In the genomic region with DNA sequence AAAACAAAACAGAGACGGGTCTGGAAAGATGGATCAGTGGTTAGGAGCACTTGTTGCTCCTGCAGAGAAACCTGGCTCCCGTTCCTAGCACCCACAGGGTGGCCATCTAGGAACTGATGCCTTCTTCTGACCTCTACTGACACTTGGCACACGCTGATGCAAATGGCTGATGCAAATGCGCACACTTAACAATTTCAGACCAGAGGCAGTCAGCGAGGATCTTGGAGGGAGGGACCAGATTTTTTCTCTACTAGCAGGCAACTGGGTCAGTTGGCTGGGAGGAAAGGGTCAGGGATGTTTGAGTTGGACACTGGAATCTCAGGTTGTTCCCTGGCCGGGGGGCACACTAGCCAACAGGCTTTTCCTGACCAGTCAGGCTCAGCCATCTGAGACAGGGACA, we compare ENCODE assay signal across 8 mouse cellular contexts. TPM values are rescaled to one million over a fixed set of nuclear protein-coding genes. Genes with fewer than 3 reads are reported as not detected.
DNase-seq lines count a peak whose midpoint lies in the region; ATAC-seq lines count a peak whose summit lies in the region.

A gene (plus strand): TSS at position 240 of the 400 bp plus-strand sequence.

- peak within 1 kb of the TSS; percentile 98 for H3K4me2 ChIP-seq in lung, embryonic 15.5 days
- peak within 1 kb of the TSS; percentile 85 for H3K4me2 ChIP-seq in midbrain, embryonic 16.5 days (ENCODE audit: low read length)

- H3K27me3 ChIP-seq in lung, embryonic 15.5 days = peaks cover 37% of the 10 kb centered on the region
- H3K27me3 ChIP-seq in midbrain, embryonic 16.5 days (ENCODE audit: control insufficient read depth, insufficient read depth, low read depth, low read length) = peaks cover 6% of the 10 kb centered on the region

- peak within 1 kb of the TSS; percentile 67 for H3K4me3 ChIP-seq in lung, embryonic 15.5 days
- peak within 1 kb of the TSS; percentile 89 for H3K4me3 ChIP-seq in brown adipose tissue, adult 24 weeks (ENCODE audit: insufficient read depth, low read depth, low read length)
- H3K4me3 ChIP-seq in midbrain, embryonic 16.5 days (ENCODE audit: low read depth, low read length) = peak within 1 kb of the TSS; percentile 43

- H3K4me1 ChIP-seq in lung, embryonic 15.5 days = peaks cover 53% of the 10 kb centered on the region
- peaks cover 16% of the 10 kb centered on the region for H3K4me1 ChIP-seq in brown adipose tissue, adult 24 weeks (ENCODE audit: control insufficient read depth, insufficient read depth, insufficient read length, low read length)
- peaks cover 31% of the 10 kb centered on the region for H3K4me1 ChIP-seq in midbrain, embryonic 16.5 days (ENCODE audit: control insufficient read depth, insufficient read depth, low read length)

- H3K9me3 ChIP-seq in lung, embryonic 15.5 days = no peaks in the 10 kb centered on the region
- no peaks in the 10 kb centered on the region for H3K9me3 ChIP-seq in midbrain, embryonic 16.5 days (replicated peaks; ENCODE audit: control insufficient read depth, low read length, poor library complexity, severe bottlenecking)

- 31% methylated on average over 6 of the region's 6 CpGs for WGBS in lung, embryonic 15.5 days
- WGBS in midbrain, embryonic 16.5 days = 26% methylated on average over 6 of the region's 6 CpGs

- ATAC-seq in lung, embryonic 15.5 days (ENCODE audit: borderline replicate concordance, extremely low read depth, low FRiP score, low TSS enrichment) = no peak
- no peak for ATAC-seq in midbrain, embryonic 16.5 days

- no peak for DNase-seq in lung, adult 18-20 months
- no peak for DNase-seq in heart, adult 18-20 months
- DNase-seq in layer of hippocampus, postnatal 10 days (ENCODE audit: low spot score in 2 of 2) = no peak
- DNase-seq in retina, postnatal 1 day = no peak
- no peak for DNase-seq in cerebellum, postnatal 36 days

- peak within 1 kb of the TSS; percentile 89 for H3K27ac ChIP-seq in lung, embryonic 15.5 days
- H3K27ac ChIP-seq in brown adipose tissue, adult 24 weeks (replicated peaks; ENCODE audit: low read depth, low read length) = peak within 1 kb of the TSS; percentile 37; the same call in 1 of the 2 replicates
- no peak within 1 kb of the TSS for H3K27ac ChIP-seq in midbrain, embryonic 16.5 days (ENCODE audit: low read length)

- peak within 1 kb of the TSS; percentile 87 for H3K9ac ChIP-seq in lung, embryonic 15.5 days
- peak within 1 kb of the TSS; percentile 70 for H3K9ac ChIP-seq in midbrain, embryonic 16.5 days (ENCODE audit: low read depth, low read length)

- peaks cover 2% of the 10 kb centered on the region; the same call in 1 of the 2 replicates for H3K36me3 ChIP-seq in lung, embryonic 15.5 days
- H3K36me3 ChIP-seq in midbrain, embryonic 16.5 days (ENCODE audit: control insufficient read depth, insufficient read depth, low read length) = 0 out of 2 replicates have a peak, but pooled peaks cover 1% of the 10 kb centered on the region

RNA-seq across cellular contexts. Expression of the gene that starts here (rescaled TPM):
- 51.1 and 55.3 TPM in 2 replicates for polyA plus RNA-seq in lung, embryonic 15.5 days (2015; fragmentation: Nextera tagmentation; extraction: Ambion mirVana)
- polyA plus RNA-seq in brown adipose tissue, adult 24 weeks (2012; ENCODE audit: insufficient read depth, insufficient read length, missing spikeins) = 3,122 and 3,143 TPM in 2 replicates
- total RNA-seq in heart, adult 18-20 months (2021) = 1,000 to 10,000 TPM; 1,749 to 1,983 TPM
- total RNA-seq in layer of hippocampus, postnatal 10 days (2021) = 100 to 1,000 TPM; 185 to 218 TPM
- polyA plus RNA-seq in midbrain, embryonic 16.5 days (2015; fragmentation: Nextera tagmentation; extraction: Ambion mirVana) = 72.1 and 93.2 TPM in 2 replicates

Comparison
In these comparisons a context has a peak if more than half of its experiments do, and no peak if none do; other contexts are left out.
1. RNA of the gene that starts here (total RNA-seq): 1,749 to 1,983 TPM in heart, adult 18-20 months; 185 to 218 TPM in layer of hippocampus, postnatal 10 days; every median in the first group is over 4 times any median in the second.
2. RNA of the gene that starts here (polyA plus RNA-seq): 3,122 to 3,143 TPM in brown adipose tissue, adult 24 weeks; 72.1 to 93.2 TPM in midbrain, embryonic 16.5 days and 51.1 to 55.3 TPM in lung, embryonic 15.5 days; every median in the first group is over 10 times any median in the second.
3. Peak in every context shown above with its lines, with median percentiles within 50 percentile points of each other: H3K4me3 ChIP-seq.